Mouse (Mus musculus) liver, adult 2 months (tissue): ENCODE measurements at regions not wholly inside any gene's neighbourhood (a gene's known extent, or its start where the extent isn't known, plus 50 kb on each side); places are given as distances from the start of the nearest gene placed in this dataset.

Source experiments
- CTCF ChIP-seq: fragments of 200-500 bp; IDR thresholded peaks from 2 replicates; pipeline ENCODE4 v1.5.1; 2011; ENCODE audit warnings: low read depth, low read length, control low read depth
- POLR2A ChIP-seq: fragments of 200-500 bp; IDR thresholded peaks from 2 replicates; pipeline ENCODE4 v1.6.1; 2011; ENCODE audit warnings: low read length, control low read depth; ENCODE audit not compliant: insufficient read depth; ENCODE audit errors: extremely low read depth

GRCm38 (mm10) chr16:92890713-92891112, 64.8 kb upstream of the Runx1 start:
- no peak for TF ChIP-seq CTCF
- TF ChIP-seq POLR2A = no peak
